In the genomic region with DNA sequence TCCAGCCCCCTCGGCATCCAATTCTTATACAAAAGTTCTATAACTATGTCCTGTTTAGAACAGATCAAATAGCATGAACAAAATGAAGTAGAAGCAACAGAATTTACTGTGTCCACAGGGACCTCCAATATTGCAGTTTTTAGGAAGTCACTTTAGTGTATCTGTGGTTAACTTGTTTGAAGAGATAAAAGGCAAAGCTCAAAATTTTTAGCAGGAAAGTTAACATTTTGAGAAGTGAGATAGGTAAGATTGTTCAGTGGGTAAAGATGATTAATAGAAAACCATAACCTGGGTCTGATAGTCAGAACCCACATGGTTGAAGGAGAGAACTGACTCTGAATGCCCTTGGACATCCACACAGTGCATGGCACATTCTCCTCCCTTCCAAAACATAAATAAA, we compare ENCODE assay signal across 27 mouse cellular contexts.
"Had no signal": no experiment of that assay in that cellular context is flagged by ENCODE, and none has a peak within 500 bp of the region (broad histone marks: within the 10 kb centered on the region; RNA-seq: fewer than 3 reads in every experiment).

No protein-coding gene starts in this region.

- H3K27ac ChIP-seq: embryonic facial prominence, embryonic 10.5 days; embryonic facial prominence, embryonic 12.5 days; embryonic facial prominence, embryonic 13.5 days; embryonic facial prominence, embryonic 15.5 days; forebrain, embryonic 10.5 days; forebrain, embryonic 12.5 days; forebrain, embryonic 13.5 days; forebrain, embryonic 15.5 days; gastrocnemius, adult 2 months; heart, adult 2 months; heart, embryonic 10.5 days had no signal

- H3K27me3 ChIP-seq: embryonic facial prominence, embryonic 12.5 days; embryonic facial prominence, embryonic 13.5 days; embryonic facial prominence, embryonic 15.5 days; forebrain, embryonic 12.5 days; forebrain, embryonic 13.5 days; forebrain, embryonic 15.5 days had no signal

- ATAC-seq: forebrain, embryonic 13.5 days; forebrain, embryonic 14.5 days; forebrain, embryonic 15.5 days; forebrain, embryonic 16.5 days; forebrain, postnatal 0 days had no signal

- H3K9ac ChIP-seq: embryonic facial prominence, embryonic 12.5 days; embryonic facial prominence, embryonic 13.5 days; embryonic facial prominence, embryonic 15.5 days; forebrain, embryonic 12.5 days; forebrain, embryonic 13.5 days; forebrain, embryonic 15.5 days; forebrain, postnatal 0 days had no signal

- H3K4me3 ChIP-seq: embryonic facial prominence, embryonic 10.5 days; embryonic facial prominence, embryonic 12.5 days; embryonic facial prominence, embryonic 13.5 days; embryonic facial prominence, embryonic 15.5 days; erythroblast, embryonic 14.5 days; forebrain, embryonic 10.5 days; forebrain, embryonic 12.5 days; forebrain, embryonic 13.5 days; forebrain, embryonic 15.5 days; gastrocnemius, adult 2 months; heart, adult 2 months; heart, embryonic 10.5 days had no signal

- H3K4me2 ChIP-seq: embryonic facial prominence, embryonic 12.5 days; embryonic facial prominence, embryonic 13.5 days; embryonic facial prominence, embryonic 15.5 days; forebrain, embryonic 12.5 days; forebrain, embryonic 13.5 days; forebrain, embryonic 15.5 days; heart, embryonic 11.5 days had no signal

- H3K36me3 ChIP-seq: embryonic facial prominence, embryonic 10.5 days; embryonic facial prominence, embryonic 12.5 days; embryonic facial prominence, embryonic 13.5 days; embryonic facial prominence, embryonic 15.5 days; forebrain, embryonic 10.5 days; forebrain, embryonic 12.5 days; forebrain, embryonic 15.5 days; heart, embryonic 10.5 days had no signal

- DNase-seq: cerebellum, adult 9-11 months; cerebellum, postnatal 10 days; cerebellum, postnatal 14 days; cerebellum, postnatal 25 days; cerebellum, postnatal 36 days; embryo, embryonic 11 days; forebrain, postnatal 0 days; gastrocnemius, adult 2 months; gastrocnemius, postnatal 10 days; gastrocnemius, postnatal 14 days; gastrocnemius, postnatal 25 days; gastrocnemius, postnatal 36 days; heart, adult 18-20 months; heart, adult 2 months had no signal

- H3K4me1 ChIP-seq: embryonic facial prominence, embryonic 10.5 days; embryonic facial prominence, embryonic 12.5 days; embryonic facial prominence, embryonic 13.5 days; embryonic facial prominence, embryonic 15.5 days; forebrain, embryonic 10.5 days; forebrain, embryonic 12.5 days; forebrain, embryonic 13.5 days; forebrain, embryonic 15.5 days; heart, embryonic 10.5 days had no signal

- H3K9me3 ChIP-seq: embryonic facial prominence, embryonic 10.5 days; embryonic facial prominence, embryonic 12.5 days; embryonic facial prominence, embryonic 15.5 days; forebrain, embryonic 10.5 days; forebrain, embryonic 12.5 days; forebrain, embryonic 13.5 days; forebrain, embryonic 15.5 days; heart, embryonic 10.5 days had no signal
